Mouse (Mus musculus) ES-Bruce4 (cell line): ENCODE data around the gene Unc119b.
"Not testable (repeated sequence)": the region's sequence is repeated elsewhere in the genome, so short reads cannot be mapped to it uniquely, and the experiment has no call there.

Experiments used
- CTCF ChIP-seq: IDR thresholded peaks from one replicate; pipeline ENCODE4 v1.8.1; 2011; ENCODE audit warnings: low read depth, low read length
- EP300 ChIP-seq: IDR thresholded peaks from 2 replicates; pipeline ENCODE4 v1.6.1; 2011; ENCODE audit warnings: low read depth, low read length; ENCODE audit not compliant: insufficient read depth
- POLR2A ChIP-seq: IDR thresholded peaks from one replicate; pipeline ENCODE4 v1.8.1; 2011; ENCODE audit warnings: low read length; ENCODE audit not compliant: insufficient read depth

DNA sequence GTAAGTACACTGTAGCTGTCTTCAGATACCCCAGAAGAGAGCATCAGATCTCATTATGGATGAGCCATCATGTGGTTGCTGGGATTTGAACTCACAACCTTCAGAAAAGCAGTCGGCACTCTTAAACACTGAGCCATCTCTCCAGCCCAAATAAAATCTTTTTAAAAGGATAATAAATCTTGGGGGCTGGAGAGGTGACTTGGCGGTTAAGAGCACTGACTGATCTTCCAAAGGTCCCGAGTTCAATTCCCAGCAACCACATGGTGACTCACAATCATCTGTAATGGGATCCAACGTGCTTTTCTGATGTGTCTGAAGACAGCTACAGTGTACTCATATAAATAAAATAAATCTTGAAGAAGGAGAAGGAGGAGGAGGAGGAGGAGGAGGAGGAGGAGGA lies 29.7 kb upstream of the Unc119b start:
- not testable (repeated sequence) for TF ChIP-seq CTCF, EP300, POLR2A
